Mouse (Mus musculus) liver, embryonic 14.5 days (tissue): Measurements from ENCODE around the gene Bpnt1. TPM values are rescaled to one million over a fixed set of nuclear protein-coding genes. Genes with fewer than 3 reads are reported as not detected.
A peak's percentile ranks its signal among the peaks of the same experiment; 100 is the strongest.

ENCODE experiments used
- ATAC-seq: fragments of 200-750 bp; cut with Nextera tagmentation; 2 replicates; pipeline ENCODE4 v1.8.0; 2017; ENCODE audit warnings: moderate number of reproducible peaks, mild to moderate bottlenecking, moderate library complexity; ENCODE audit not compliant: insufficient read depth
- DNase-seq, 3 experiments: peaks; one replicate each; pipeline ENCODE4 v3.0.0-alpha.2; 2012 to 2013; ENCODE audit warnings: low read depth in 3 of 3, low spot score in 3 of 3
- H3K27ac ChIP-seq: fragments of 300-500 bp; sonication (generic); 2 replicates; pipeline ENCODE4 v1.5.1; 2014; ENCODE audit warnings: moderate library complexity, mild to moderate bottlenecking, control low read depth, inconsistent platforms
- H3K27me3 ChIP-seq: fragments of 300-500 bp; sonication (generic); 2 replicates; pipeline ENCODE4 v1.6.1; 2014; ENCODE audit warnings: mild to moderate bottlenecking, low read length, moderate library complexity; ENCODE audit not compliant: control insufficient read depth, insufficient read depth
- H3K36me3 ChIP-seq: fragments of 300-500 bp; sonication (generic); replicated peaks from 2 replicates; pipeline ENCODE4 v1.6.1; 2014; ENCODE audit warnings: low read depth; ENCODE audit not compliant: control insufficient read depth, insufficient read depth
- H3K4me1 ChIP-seq, 2 experiments: fragments of 200-500 bp in 1 of 2; fragments of 300-500 bp in 1 of 2; sonication (generic) in 1 of 2; replicated peaks; 2 replicates each; pipeline ENCODE4 v1.6.1; 2012 to 2014; ENCODE audit warnings: antibody characterized with exemption in 1 of 2, inconsistent platforms in 1 of 2, low read length in 1 of 2; ENCODE audit not compliant: control insufficient read depth in 2 of 2, insufficient read depth in 2 of 2
- H3K4me2 ChIP-seq: fragments of 300-500 bp; sonication (generic); 2 replicates; pipeline ENCODE4 v1.6.1; 2014; ENCODE audit warnings: low read depth, mild to moderate bottlenecking, control low read depth, moderate library complexity
- H3K4me3 ChIP-seq, 2 experiments: fragments of 200-500 bp in 1 of 2; fragments of 300-500 bp in 1 of 2; sonication (generic) in 1 of 2; 2 replicates each; pipeline ENCODE4 v1.5.1; 2012 to 2014; ENCODE audit warnings: low read depth in 2 of 2, low read length in 2 of 2, mild to moderate bottlenecking in 2 of 2, control low read depth in 1 of 2, inconsistent platforms in 1 of 2, moderate library complexity in 1 of 2; ENCODE audit not compliant: insufficient read depth in 1 of 2
- H3K9ac ChIP-seq: fragments of 300-500 bp; sonication (generic); replicated peaks from 2 replicates; pipeline ENCODE4 v1.6.1; 2014; ENCODE audit warnings: mild to moderate bottlenecking, control low read depth, moderate library complexity
- H3K9me3 ChIP-seq: fragments of 300-500 bp; sonication (generic); 2 replicates; pipeline ENCODE4 v1.6.1; 2016; ENCODE audit warnings: low read length, mixed read lengths; ENCODE audit not compliant: control insufficient read depth
- CTCF ChIP-seq: IDR thresholded peaks from 2 replicates; pipeline ENCODE4 v1.5.1; 2016; ENCODE audit warnings: antibody characterized with exemption, low read depth, control low read depth
- EP300 ChIP-seq: IDR thresholded peaks from 2 replicates; pipeline ENCODE4 v1.6.1; 2016; ENCODE audit warnings: antibody characterized with exemption, low read depth
- WGBS: fragments of 180-500 bp; shearing (Covaris S2); extraction: QIAGEN DNeasy Blood & Tissue Kit; methylation state at CpG from one replicate; pipeline ENCODE4 v1.1.7; 2014; ENCODE audit not compliant: insufficient replicate concordance; 5-methylcytosine and 5-hydroxymethylcytosine counted together
- polyA plus RNA-seq, 2 experiments: library from polyadenylated mRNA; depleted of rRNA in 1 of 2; stranded (reverse) in 1 of 2; unstranded in 1 of 2; fragments of >200 nt; fragmentation: Nextera tagmentation in 1 of 2; extraction: Ambion mirVana in 1 of 2; gene quantifications; 2 replicates each; pipeline versions ENCODE4 v1.2.1 to v1.2.3; 2012 to 2014

The Bpnt1 gene
- polyA plus RNA-seq, 2 experiments: 4.4 to 11.3 TPM

DNA sequence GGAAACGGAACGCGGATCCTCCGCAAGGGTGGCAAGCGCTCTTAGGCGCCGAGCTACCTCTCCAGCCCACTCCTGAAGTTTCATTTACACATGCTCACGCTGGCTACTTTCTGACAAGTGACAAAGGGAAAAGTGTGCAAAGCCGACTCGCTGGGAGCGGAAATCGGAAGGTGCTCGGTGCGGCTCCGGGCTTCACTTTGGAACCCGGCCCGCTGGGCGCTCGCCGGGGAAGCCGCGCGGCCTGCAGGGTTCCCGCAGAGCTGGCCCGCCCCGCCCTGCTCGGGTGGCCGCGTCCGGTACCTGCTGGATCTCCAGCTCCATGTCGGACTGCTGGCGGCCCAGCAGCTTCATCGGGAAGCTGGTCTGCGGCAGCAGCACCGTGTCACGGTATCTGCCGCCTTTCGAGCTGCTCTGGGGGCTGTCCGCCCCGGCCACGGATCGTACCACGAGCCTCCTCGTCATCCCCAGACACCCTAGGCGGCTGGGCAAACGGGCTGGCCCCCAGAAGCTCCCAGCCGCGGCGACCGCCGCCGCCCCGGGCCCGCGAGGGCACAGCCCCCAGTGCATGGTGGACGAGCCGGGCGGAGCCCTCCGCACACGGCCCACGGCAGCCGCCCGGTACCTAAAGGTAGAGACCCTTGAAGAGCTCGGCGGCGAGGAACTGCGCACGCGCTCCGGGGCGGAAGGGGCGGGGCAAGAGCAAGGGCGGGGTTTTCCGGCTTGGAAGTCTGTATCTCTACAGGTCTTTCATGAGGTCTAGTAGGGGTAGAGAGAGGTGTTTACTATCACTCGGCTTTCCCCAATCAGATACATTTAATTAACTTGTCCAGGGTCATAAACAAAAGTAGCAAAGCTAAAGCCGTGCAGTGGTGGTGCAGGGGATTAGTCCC lies 3.0 kb upstream of the Bpnt1 start, which contains the start of gene Iars2:
Iars2 (minus strand) TSS at position 676 of the 890 bp plus-strand sequence.
- TF ChIP-seq CTCF (no peak; the same call in 1 of the 2 replicates), EP300 (no peak)

DNA sequence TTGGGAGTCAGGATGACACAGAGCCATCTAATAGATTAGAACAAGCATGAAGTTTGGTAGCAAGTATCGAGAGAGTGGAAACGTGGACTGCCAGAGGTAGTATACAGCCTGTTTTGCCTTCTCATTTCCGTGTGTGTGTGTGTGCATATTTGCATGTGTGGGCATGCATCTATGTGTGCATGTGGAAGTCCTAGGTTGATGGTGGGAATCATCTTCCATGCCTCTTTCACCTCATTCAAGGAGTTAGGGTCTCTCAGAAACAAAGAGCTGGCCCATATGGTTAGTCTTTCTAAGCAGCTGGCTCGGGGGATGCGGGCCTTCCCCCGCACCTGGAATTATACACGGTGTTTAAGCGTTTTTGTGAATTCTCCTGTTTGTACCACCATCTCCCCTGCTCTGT lies 2.1 kb upstream of the Bpnt1 start:
- no peaks in the 10 kb centered on the region for H3K9me3 ChIP-seq

More for the DNA sequence above, 3.0 kb upstream of the Bpnt1 start, which contains the start of gene Iars2:
- Histone ChIP-seq H3K4me1 (peaks cover 0 to 9% of the 10 kb centered on the region in 2 experiments), H3K27ac (peak within 1 kb of the TSS; percentile 2), H3K4me3 (peak within 1 kb of the TSS; percentile 59 to 76), H3K9ac (peak within 1 kb of the TSS; percentile 72), H3K27me3 (no peaks in the 10 kb centered on the region), H3K9me3 (no peaks in the 10 kb centered on the region), H3K36me3 (peaks cover 14% of the 10 kb centered on the region), H3K4me2 (peak within 1 kb of the TSS; percentile 85)
- ATAC-seq (peak; percentile 90), DNase-seq (peak; percentile 71 to 76 (median 71))
- WGBS: under 1% methylated on average over 73 of the region's 76 CpGs

GRCm38 (mm10) chr1:185331364-185331763 lies 585 bp upstream of the Bpnt1 start:
- WGBS: 37% methylated on average over 5 of the region's 5 CpGs
- Histone ChIP-seq H3K9ac (no peak overlapping the region), H3K27me3 (no peaks in the 10 kb centered on the region), H3K4me3 (peak overlapping the region in 1 of 2 experiments; percentile 62; a peak in 2 of 4 replicates), H3K9me3 (no peaks in the 10 kb centered on the region), H3K27ac (no peak overlapping the region), H3K36me3 (peaks cover 5% of the 10 kb centered on the region), H3K4me2 (peak overlapping the region; percentile 90), H3K4me1 (peaks cover 0 to 9% of the 10 kb centered on the region in 2 experiments)
- TF ChIP-seq EP300 (no peak), CTCF (no peak)
- DNase-seq: no peak
- no peak for ATAC-seq

More for the DNA sequence above, 2.1 kb upstream of the Bpnt1 start:
- peaks cover 10% of the 10 kb centered on the region for H3K36me3 ChIP-seq
- no peaks in the 10 kb centered on the region for H3K27me3 ChIP-seq
- DNase-seq: no peak
- no peak overlapping the region for H3K27ac ChIP-seq
- WGBS: 78% methylated on average over 8 of the region's 8 CpGs
- peak overlapping the region; percentile 85 for H3K4me2 ChIP-seq
- no peak overlapping the region for H3K9ac ChIP-seq
- no peak overlapping the region; a peak in 1 of 4 replicates for H3K4me3 ChIP-seq
- no peak for ATAC-seq
- TF ChIP-seq CTCF: no peak
- TF ChIP-seq EP300: no peak
- H3K4me1 ChIP-seq: peaks cover 0 to 9% of the 10 kb centered on the region in 2 experiments

GRCm38 (mm10) chr1:185333651-185334050 lies 1.7 kb downstream of the Bpnt1 start:
- peaks cover 0 to 9% of the 10 kb centered on the region in 2 experiments for H3K4me1 ChIP-seq
- 60% methylated on average over 5 of the region's 5 CpGs for WGBS
- no peak overlapping the region for H3K27ac ChIP-seq
- H3K36me3 ChIP-seq: no peaks in the 10 kb centered on the region
- ATAC-seq (no peak), DNase-seq (no peak)
- no peak overlapping the region for H3K4me2 ChIP-seq
- no peaks in the 10 kb centered on the region for H3K9me3 ChIP-seq
- no peak overlapping the region for H3K4me3 ChIP-seq
- H3K27me3 ChIP-seq: no peaks in the 10 kb centered on the region
- H3K9ac ChIP-seq: no peak overlapping the region
- TF ChIP-seq CTCF: no peak
- TF ChIP-seq EP300: no peak

DNA sequence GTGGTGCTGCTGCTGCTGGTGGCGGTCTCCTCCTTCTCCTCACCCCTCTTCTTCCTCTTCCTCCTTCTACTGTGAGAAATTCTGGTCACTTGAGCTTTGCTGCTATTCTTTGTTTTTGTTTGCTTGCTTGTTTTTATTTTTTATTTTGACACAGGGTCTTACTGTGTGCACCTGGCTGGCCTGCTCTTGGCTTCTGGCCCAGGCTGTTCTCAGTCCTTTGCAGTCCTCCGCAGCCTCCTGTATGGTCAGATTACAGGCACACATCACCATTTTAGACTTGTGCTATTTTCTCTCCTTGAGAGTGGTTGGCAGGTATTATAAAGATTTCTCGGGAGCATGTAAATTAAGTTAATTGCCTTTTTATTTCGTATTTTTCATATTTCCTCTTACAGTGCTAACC lies 2.2 kb downstream of the Bpnt1 start:
- H3K4me1 ChIP-seq: peaks cover 0 to 9% of the 10 kb centered on the region in 2 experiments
- H3K4me2 ChIP-seq: no peak overlapping the region
- no peak overlapping the region for H3K4me3 ChIP-seq
- no peak for DNase-seq
- 70% methylated on average over 4 of the region's 4 CpGs for WGBS
- H3K9ac ChIP-seq: no peak overlapping the region
- TF ChIP-seq CTCF (no peak), EP300 (no peak)
- H3K36me3 ChIP-seq: no peaks in the 10 kb centered on the region
- H3K9me3 ChIP-seq: no peaks in the 10 kb centered on the region
- no peaks in the 10 kb centered on the region for H3K27me3 ChIP-seq
- no peak for ATAC-seq
- H3K27ac ChIP-seq: no peak overlapping the region
